Mouse (Mus musculus): ENCODE measurements at regions not wholly inside any gene's neighbourhood (a gene's known extent, or its start where the extent isn't known, plus 50 kb on each side); places are given as distances from the start of the nearest gene placed in this dataset.
A peak's percentile ranks its signal among the peaks of the same experiment; 100 is the strongest.

GRCm38 (mm10) chr5:119543716-119544115 lies 126.8 kb upstream of the Tbx3 start:
- no peak for DNase-seq

- no peak for DNase-seq
Observed at GRCm38 (mm10) chr5:119544681-119545080, 125.8 kb upstream of the Tbx3 start.

GRCm38 (mm10) chr5:119547070-119547469 lies 123.4 kb upstream of the Tbx3 start:
- DNase-seq: no peak

- DNase-seq: no peak
Observed at GRCm38 (mm10) chr5:119550916-119551315, 119.6 kb upstream of the Tbx3 start.

- DNase-seq: peak; percentile 21
Observed at GRCm38 (mm10) chr5:119553469-119553868, 117.0 kb upstream of the Tbx3 start.

GRCm38 (mm10) chr5:119557071-119557470 lies 113.4 kb upstream of the Tbx3 start:
- no peak for DNase-seq

GRCm38 (mm10) chr5:119559696-119560095 lies 110.8 kb upstream of the Tbx3 start:
- DNase-seq: no peak

- no peak for DNase-seq
Observed at GRCm38 (mm10) chr5:119560392-119560791, 110.1 kb upstream of the Tbx3 start.

- DNase-seq: no peak
Observed at GRCm38 (mm10) chr5:119561531-119561930, 108.9 kb upstream of the Tbx3 start.

GRCm38 (mm10) chr5:119563510-119564351 lies 106.7 kb upstream of the Tbx3 start:
- DNase-seq: peak; percentile 10

GRCm38 (mm10) chr5:119567639-119568038 lies 102.8 kb upstream of the Tbx3 start:
- no peak for DNase-seq

- no peak for DNase-seq
Observed at GRCm38 (mm10) chr5:119570054-119570453, 100.4 kb upstream of the Tbx3 start.

- DNase-seq: no peak
Observed at GRCm38 (mm10) chr5:119571644-119572043, 98.8 kb upstream of the Tbx3 start.

GRCm38 (mm10) chr5:119575124-119575523 lies 95.3 kb upstream of the Tbx3 start:
- DNase-seq: no peak

- DNase-seq: no peak
Observed at GRCm38 (mm10) chr5:119579288-119579687, 91.2 kb upstream of the Tbx3 start.

GRCm38 (mm10) chr5:119579806-119580205 lies 90.7 kb upstream of the Tbx3 start:
- no peak for DNase-seq

- DNase-seq: no peak
Observed at GRCm38 (mm10) chr5:119580395-119580794, 90.1 kb upstream of the Tbx3 start.

- no peak for DNase-seq
Observed at GRCm38 (mm10) chr5:119580798-119581197, 89.7 kb upstream of the Tbx3 start.

- no peak for DNase-seq
Observed at GRCm38 (mm10) chr5:119584389-119584788, 86.1 kb upstream of the Tbx3 start.

- DNase-seq: no peak
Observed at GRCm38 (mm10) chr5:119584914-119585313, 85.6 kb upstream of the Tbx3 start.

GRCm38 (mm10) chr5:119586391-119587058 lies 83.9 kb upstream of the Tbx3 start:
- DNase-seq: no peak

GRCm38 (mm10) chr5:119587239-119587811 lies 83.1 kb upstream of the Tbx3 start:
- no peak for DNase-seq

GRCm38 (mm10) chr5:119588340-119589272 lies 81.9 kb upstream of the Tbx3 start:
- no peak for DNase-seq
